Mouse (Mus musculus) CD4-positive naive resting alpha-beta T cell, adult 57 days (primary cell): ENCODE measurements around the gene Tril. TPM values are rescaled to one million over a fixed set of nuclear protein-coding genes. Genes with fewer than 3 reads are reported as not detected.

Experiments
- total RNA-seq: library from RNA; stranded (reverse); gene quantifications from one replicate; pipeline ENCODE4 v1.2.4, GENCODE M21; 2023

Gene Tril
- not detected for total RNA-seq

DNA sequence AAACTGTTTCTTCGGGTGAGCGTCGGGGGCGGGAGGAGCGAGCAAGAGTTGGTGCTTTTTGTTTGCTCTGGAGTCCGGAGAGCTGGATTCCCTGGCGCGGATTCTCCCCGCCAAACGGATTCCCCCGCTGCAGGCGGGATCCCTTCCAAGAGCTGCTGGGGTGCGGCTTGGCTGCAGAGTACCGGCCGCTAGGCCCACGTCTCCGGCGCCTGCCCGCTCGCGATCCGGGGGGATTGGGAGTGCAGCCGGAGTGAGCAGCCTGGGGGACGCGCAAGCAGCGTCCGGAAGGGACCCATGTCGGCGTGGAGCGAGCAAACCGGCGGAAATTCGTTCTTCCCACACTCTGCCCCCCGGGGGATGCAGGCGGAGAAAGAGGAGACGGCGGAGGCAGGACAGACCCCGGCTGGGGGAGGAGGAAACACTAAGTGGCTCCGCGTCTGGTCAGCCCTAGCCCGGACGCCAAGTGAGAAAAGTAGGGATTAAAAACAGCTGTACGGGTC lies at the start of gene Tril:
TSS of gene Tril (minus strand) at position 345 of the 500 bp plus-strand sequence.

Other genes starting within 250 kb of the Tril start
- not detected for gene Cpvl, start 157.8 kb upstream of the Tril start, total RNA-seq
- gene Chn2, start 218.7 kb upstream of the Tril start, total RNA-seq: 17.6 TPM